Mouse (Mus musculus) limb, embryonic 15.5 days (tissue): Measurements from ENCODE around the gene Ncoa1. TPM values are rescaled to one million over a fixed set of nuclear protein-coding genes. Genes with fewer than 3 reads are reported as not detected.

Experiments
- ATAC-seq: fragments of 200-750 bp; cut with Nextera tagmentation; 2 replicates; pipeline ENCODE4 v1.8.0; 2017; ENCODE audit warnings: low read depth, moderate TSS enrichment; ENCODE audit not compliant: insufficient number of reproducible peaks, low FRiP score, low TSS enrichment
- H3K27ac ChIP-seq: fragments of 300-500 bp; sonication (generic); 2 replicates; pipeline ENCODE4 v1.5.1; 2015; ENCODE audit warnings: moderate library complexity, mild to moderate bottlenecking, inconsistent platforms
- H3K27me3 ChIP-seq: fragments of 300-500 bp; sonication (generic); 2 replicates; pipeline ENCODE4 v1.6.1; 2015; ENCODE audit warnings: inconsistent platforms
- H3K36me3 ChIP-seq: fragments of 300-500 bp; sonication (generic); 2 replicates; pipeline ENCODE4 v1.6.1; 2015; ENCODE audit warnings: inconsistent platforms
- H3K4me1 ChIP-seq: fragments of 300-500 bp; sonication (generic); 2 replicates; pipeline ENCODE4 v1.6.1; 2015; ENCODE audit warnings: inconsistent platforms
- H3K4me2 ChIP-seq: fragments of 300-500 bp; sonication (generic); 2 replicates; pipeline ENCODE4 v1.6.1; 2015; ENCODE audit warnings: mild to moderate bottlenecking, inconsistent platforms
- H3K4me3 ChIP-seq: fragments of 300-500 bp; sonication (generic); 2 replicates; pipeline ENCODE4 v1.5.1; 2015; ENCODE audit warnings: mild to moderate bottlenecking, inconsistent platforms
- H3K9ac ChIP-seq: fragments of 300-500 bp; sonication (generic); 2 replicates; pipeline ENCODE4 v1.6.1; 2015; ENCODE audit warnings: inconsistent platforms
- H3K9me3 ChIP-seq: fragments of 300-500 bp; sonication (generic); 2 replicates; pipeline ENCODE4 v1.6.1; 2016; ENCODE audit warnings: inconsistent platforms
- WGBS: fragments of 180-500 bp; shearing (Covaris S2); methylation state at CpG from one replicate; pipeline ENCODE4 v1.1.7; 2015; 5-methylcytosine and 5-hydroxymethylcytosine counted together
- polyA plus RNA-seq: library from polyadenylated mRNA; unstranded; fragments of >200 nt; fragmentation: Nextera tagmentation; extraction: Ambion mirVana; gene quantifications from 2 replicates; pipeline ENCODE4 v1.2.1, GENCODE M21; 2015

Ncoa1 gene
- polyA plus RNA-seq, 1 experiment from 2014 or later = 10.6 TPM

- no peak overlapping the region for H3K4me3 ChIP-seq
These were observed 278.3 kb downstream of the Ncoa1 start for GRCm38 (mm10) chr12:4198702-4199101.

More at GRCm38 (mm10) chr12:4198702-4199101, 278.3 kb downstream of the Ncoa1 start:
- Histone ChIP-seq H3K9ac (no peak overlapping the region), H3K4me2 (no peak overlapping the region), H3K27ac (no peak overlapping the region), H3K9me3 (no peaks in the 10 kb centered on the region), H3K36me3 (peaks cover 61% of the 10 kb centered on the region), H3K4me1 (peaks cover under 1% of the 10 kb centered on the region), H3K27me3 (no peaks in the 10 kb centered on the region)
- 83% methylated on average over 4 of the region's 4 CpGs for WGBS
- no peak for ATAC-seq

Other genes starting within 250 kb of the Ncoa1 start
- 4.5 TPM in 2 replicates for gene Ptrhd1, start 243.2 kb downstream of the Ncoa1 start, polyA plus RNA-seq
- 12.0 and 12.7 TPM in 2 replicates for gene Cenpo, start 242.9 kb downstream of the Ncoa1 start, polyA plus RNA-seq
- gene Itsn2, start 115.5 kb upstream of the Ncoa1 start, polyA plus RNA-seq = 33.8 and 39.3 TPM in 2 replicates
- gene Gm3625, start 115.7 kb upstream of the Ncoa1 start, polyA plus RNA-seq = not detected in 2 replicates